Comparison of ENCODE assay signal across 8 mouse cellular contexts in the genomic region with DNA sequence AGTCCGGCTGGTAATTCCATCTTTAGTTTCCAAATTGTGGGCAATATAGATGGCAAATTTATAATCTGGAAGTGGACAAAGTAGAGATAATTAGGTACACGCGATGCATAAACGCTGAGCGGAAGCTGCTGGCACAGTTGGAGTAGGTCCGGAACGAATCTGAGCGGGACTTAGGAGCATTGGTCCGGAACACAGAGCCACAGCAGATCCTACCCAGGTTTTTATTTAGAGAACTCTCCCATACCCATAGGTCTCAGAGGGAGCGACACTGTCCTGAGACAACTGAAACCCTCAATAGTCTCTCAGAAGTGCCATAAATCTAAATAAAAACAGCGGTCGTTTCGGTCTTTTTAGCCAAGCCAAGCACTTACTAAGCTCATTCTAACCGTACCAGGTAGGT. TPM values are rescaled to one million over a fixed set of nuclear protein-coding genes. Genes with fewer than 3 reads are reported as not detected.
DNase-seq lines count a peak whose midpoint lies in the region; ATAC-seq and TF ChIP-seq lines count a peak whose summit lies in the region.

No protein-coding gene starts in this region.

- no peaks in the 10 kb centered on the region; the same call in 1 of the 2 replicates for H3K27me3 ChIP-seq in heart, embryonic 12.5 days (replicated peaks)
- no peaks in the 10 kb centered on the region for H3K27me3 ChIP-seq in ES-Bruce4 (ENCODE audit: control insufficient read depth, insufficient read depth, low read length, poor library complexity, severe bottlenecking)
- no peaks in the 10 kb centered on the region for H3K27me3 ChIP-seq in hindbrain, embryonic 15.5 days
- no peaks in the 10 kb centered on the region for H3K27me3 ChIP-seq in liver, embryonic 16.5 days (ENCODE audit: control insufficient read depth, insufficient read depth, low read depth, low read length)
- H3K27me3 ChIP-seq in neural tube, embryonic 15.5 days (replicated peaks): no peaks in the 10 kb centered on the region

- peak; percentile 31 for ATAC-seq in heart, embryonic 12.5 days (ENCODE audit: insufficient number of reproducible peaks, low FRiP score)
- ATAC-seq in hindbrain, embryonic 15.5 days (ENCODE audit: low FRiP score, low read depth): peak; percentile 70
- peak; percentile 15; the same call in 1 of the 2 replicates for ATAC-seq in liver, embryonic 16.5 days (ENCODE audit: low read depth)
- ATAC-seq in neural tube, embryonic 15.5 days (ENCODE audit: low FRiP score): peak; percentile 86

- peak overlapping the region; percentile 53 for H3K9ac ChIP-seq in heart, embryonic 12.5 days
- H3K9ac ChIP-seq in ES-Bruce4 (ENCODE audit: low read depth, poor library complexity, severe bottlenecking): peak overlapping the region; percentile 91
- peak overlapping the region; percentile 67 for H3K9ac ChIP-seq in hindbrain, embryonic 15.5 days
- H3K9ac ChIP-seq in liver, embryonic 16.5 days (ENCODE audit: low read depth, low read length): peak overlapping the region; percentile 73
- peak overlapping the region; percentile 82 for H3K9ac ChIP-seq in neural tube, embryonic 15.5 days (replicated peaks)

- no peaks in the 10 kb centered on the region for H3K9me3 ChIP-seq in heart, embryonic 12.5 days (replicated peaks)
- H3K9me3 ChIP-seq in ES-Bruce4 (replicated peaks; ENCODE audit: control insufficient read depth, insufficient read depth, low read length, poor library complexity, severe bottlenecking): no peaks in the 10 kb centered on the region
- H3K9me3 ChIP-seq in hindbrain, embryonic 15.5 days: no peaks in the 10 kb centered on the region
- H3K9me3 ChIP-seq in liver, embryonic 16.5 days (replicated peaks; ENCODE audit: control insufficient read depth, low read length): no peaks in the 10 kb centered on the region
- H3K9me3 ChIP-seq in neural tube, embryonic 15.5 days (replicated peaks): no peaks in the 10 kb centered on the region

- peaks cover 20% of the 10 kb centered on the region for H3K36me3 ChIP-seq in heart, embryonic 12.5 days
- no peaks in the 10 kb centered on the region; the same call in 1 of the 2 replicates for H3K36me3 ChIP-seq in ES-Bruce4 (ENCODE audit: control insufficient read depth, insufficient read depth, low read length, poor library complexity, severe bottlenecking)
- H3K36me3 ChIP-seq in hindbrain, embryonic 15.5 days: 0 out of 2 replicates have a peak, but pooled peaks cover 5% of the 10 kb centered on the region
- no peaks in the 10 kb centered on the region; the same call in 1 of the 2 replicates for H3K36me3 ChIP-seq in liver, embryonic 16.5 days (ENCODE audit: control insufficient read depth, insufficient read depth)
- H3K36me3 ChIP-seq in neural tube, embryonic 15.5 days: peaks cover 11% of the 10 kb centered on the region

- no peak for TF ChIP-seq CTCF in ES-Bruce4 (IDR thresholded peaks at IDR 0.05; ENCODE audit: low read depth, low read length)

- peak overlapping the region; percentile 80 for H3K4me3 ChIP-seq in heart, embryonic 12.5 days
- H3K4me3 ChIP-seq in ES-Bruce4 (ENCODE audit: low read depth, low read length): peak overlapping the region; percentile 97
- H3K4me3 ChIP-seq in hindbrain, embryonic 15.5 days: peak overlapping the region; percentile 64
- H3K4me3 ChIP-seq in liver, embryonic 16.5 days (ENCODE audit: low read depth, low read length): peak overlapping the region; percentile 94
- H3K4me3 ChIP-seq in neural tube, embryonic 15.5 days (replicated peaks): peak overlapping the region; percentile 96

- no peak for TF ChIP-seq EP300 in ES-Bruce4 (IDR thresholded peaks at IDR 0.05; ENCODE audit: insufficient read depth, low read depth, low read length)

- DNase-seq in heart, postnatal 10 days: no peak
- peak; percentile 68 for DNase-seq in embryo, embryonic 10.5 days (ENCODE audit: low spot score)
- DNase-seq in adipocyte (ENCODE audit: low spot score): no peak

- peak overlapping the region; percentile 75 for H3K4me2 ChIP-seq in heart, embryonic 12.5 days
- peak overlapping the region; percentile 65 for H3K4me2 ChIP-seq in hindbrain, embryonic 15.5 days
- H3K4me2 ChIP-seq in liver, embryonic 16.5 days (ENCODE audit: low read depth, low read length): peak overlapping the region; percentile 88
- H3K4me2 ChIP-seq in neural tube, embryonic 15.5 days: peak overlapping the region; percentile 73

- intact Hi-C loops in heart, postnatal 10 days (cut with DNase I): no loop called here

- WGBS in heart, embryonic 12.5 days: 17% methylated on average over 14 of the region's 14 CpGs
- whole genome bisulfite sequencing in hindbrain, embryonic 15.5 days: 10% methylated on average over 14 of the region's 14 CpGs
- 12% methylated on average over 14 of the region's 14 CpGs for WGBS in liver, embryonic 16.5 days (ENCODE audit: insufficient replicate concordance)
- WGBS in neural tube, embryonic 15.5 days: 8% methylated on average over 14 of the region's 14 CpGs

- TF ChIP-seq POLR2A in ES-Bruce4 (IDR thresholded peaks at IDR 0.05; ENCODE audit: insufficient read depth, low read length): no peak

- peaks cover 20% of the 10 kb centered on the region for H3K4me1 ChIP-seq in heart, embryonic 12.5 days (replicated peaks)
- no peaks in the 10 kb centered on the region for H3K4me1 ChIP-seq in ES-Bruce4 (ENCODE audit: control insufficient read depth, insufficient read depth, low read length)
- H3K4me1 ChIP-seq in hindbrain, embryonic 15.5 days (replicated peaks): peaks cover 37% of the 10 kb centered on the region
- peaks cover 15% of the 10 kb centered on the region for H3K4me1 ChIP-seq in liver, embryonic 16.5 days (ENCODE audit: control insufficient read depth, low read depth, low read length)
- peaks cover 41% of the 10 kb centered on the region for H3K4me1 ChIP-seq in neural tube, embryonic 15.5 days

- H3K27ac ChIP-seq in heart, embryonic 12.5 days (ENCODE audit: poor library complexity, severe bottlenecking): peak overlapping the region; percentile 18; the same call in 1 of the 2 replicates
- H3K27ac ChIP-seq in ES-Bruce4 (ENCODE audit: insufficient read depth, low read length): peak overlapping the region; percentile 95
- H3K27ac ChIP-seq in hindbrain, embryonic 15.5 days (replicated peaks): peak overlapping the region; percentile 80
- peak overlapping the region; percentile 89 for H3K27ac ChIP-seq in liver, embryonic 16.5 days (ENCODE audit: low read length)
- H3K27ac ChIP-seq in neural tube, embryonic 15.5 days (replicated peaks): peak overlapping the region; percentile 87

RNA-seq across cellular contexts. Expression of gene Zbtb24, which starts 0.5 kb away (rescaled TPM):
- 13.3 and 13.5 TPM in 2 replicates for polyA plus RNA-seq in heart, embryonic 12.5 days (2016; fragmentation: Nextera tagmentation; extraction: Ambion mirVana)
- 10 to 100 TPM in 1 of 2 experiments, 1 to 10 TPM in 1; 9.7 to 12.3 TPM for total RNA-seq in heart, postnatal 10 days (2021)
- 13.5 and 13.7 TPM in 2 replicates for polyA plus RNA-seq in ES-Bruce4 (2011; ENCODE audit: insufficient read depth, insufficient read length, low read depth, missing spikeins)
- 18.3 and 19.5 TPM in 2 replicates for polyA plus RNA-seq in hindbrain, embryonic 15.5 days (2015; fragmentation: Nextera tagmentation; extraction: Ambion mirVana)
- polyA plus RNA-seq in liver, embryonic 16.5 days (2015; fragmentation: Nextera tagmentation; extraction: Ambion mirVana): 4.6 and 4.7 TPM in 2 replicates
- 17.7 and 17.9 TPM in 2 replicates for polyA plus RNA-seq in neural tube, embryonic 15.5 days (2015; fragmentation: Nextera tagmentation; extraction: Ambion mirVana)

RNA-seq across cellular contexts. Expression of gene Mical1, which starts 26.4 kb away (rescaled TPM):
- polyA plus RNA-seq in heart, embryonic 12.5 days (2016; fragmentation: Nextera tagmentation; extraction: Ambion mirVana): 38.9 and 45.3 TPM in 2 replicates
- total RNA-seq in heart, postnatal 10 days (2021): 10 to 100 TPM; 34.3 to 39.2 TPM
- polyA plus RNA-seq in ES-Bruce4 (2011; ENCODE audit: insufficient read depth, insufficient read length, low read depth, missing spikeins): 11.7 and 11.9 TPM in 2 replicates
- 24.6 and 29.1 TPM in 2 replicates for polyA plus RNA-seq in hindbrain, embryonic 15.5 days (2015; fragmentation: Nextera tagmentation; extraction: Ambion mirVana)
- 5.3 and 5.4 TPM in 2 replicates for polyA plus RNA-seq in liver, embryonic 16.5 days (2015; fragmentation: Nextera tagmentation; extraction: Ambion mirVana)
- polyA plus RNA-seq in neural tube, embryonic 15.5 days (2015; fragmentation: Nextera tagmentation; extraction: Ambion mirVana): 22.7 and 29.6 TPM in 2 replicates

RNA-seq across cellular contexts. Expression of gene Smpd2, which starts 40.5 kb away (rescaled TPM):
- 42.7 and 45.6 TPM in 2 replicates for polyA plus RNA-seq in heart, embryonic 12.5 days (2016; fragmentation: Nextera tagmentation; extraction: Ambion mirVana)
- 10 to 100 TPM; 48.2 to 57.7 TPM for total RNA-seq in heart, postnatal 10 days (2021)
- polyA plus RNA-seq in ES-Bruce4 (2011; ENCODE audit: insufficient read depth, insufficient read length, low read depth, missing spikeins): 8.5 and 10.4 TPM in 2 replicates
- 45.6 and 48.3 TPM in 2 replicates for polyA plus RNA-seq in hindbrain, embryonic 15.5 days (2015; fragmentation: Nextera tagmentation; extraction: Ambion mirVana)
- 13.5 and 14.6 TPM in 2 replicates for polyA plus RNA-seq in liver, embryonic 16.5 days (2015; fragmentation: Nextera tagmentation; extraction: Ambion mirVana)
- 37.6 and 42.4 TPM in 2 replicates for polyA plus RNA-seq in neural tube, embryonic 15.5 days (2015; fragmentation: Nextera tagmentation; extraction: Ambion mirVana)

RNA-seq across cellular contexts. Expression of gene Ppil6, which starts 40.6 kb away (rescaled TPM):
- 1.1 TPM in 2 replicates for polyA plus RNA-seq in heart, embryonic 12.5 days (2016; fragmentation: Nextera tagmentation; extraction: Ambion mirVana)
- total RNA-seq in heart, postnatal 10 days (2021): 1 to 10 TPM; 2.8 to 3.4 TPM
- 3.8 and 4.6 TPM in 2 replicates for polyA plus RNA-seq in ES-Bruce4 (2011; ENCODE audit: insufficient read depth, insufficient read length, low read depth, missing spikeins)
- polyA plus RNA-seq in hindbrain, embryonic 15.5 days (2015; fragmentation: Nextera tagmentation; extraction: Ambion mirVana): 3.7 and 4.5 TPM in 2 replicates
- not detected in 2 replicates for polyA plus RNA-seq in liver, embryonic 16.5 days (2015; fragmentation: Nextera tagmentation; extraction: Ambion mirVana)
- polyA plus RNA-seq in neural tube, embryonic 15.5 days (2015; fragmentation: Nextera tagmentation; extraction: Ambion mirVana): 4.2 and 4.6 TPM in 2 replicates

Comparison
In these comparisons a context has a peak if more than half of its experiments do, and no peak if none do; other contexts are left out.
1. ATAC-seq: peak in every context shown above with its lines; median percentile 86 in neural tube, embryonic 15.5 days; 70 in hindbrain, embryonic 15.5 days; 31 in heart, embryonic 12.5 days; 15 in liver, embryonic 16.5 days.
2. H3K27ac ChIP-seq: peak in every context shown above with its lines; median percentile 95 in ES-Bruce4; 89 in liver, embryonic 16.5 days; 87 in neural tube, embryonic 15.5 days; 80 in hindbrain, embryonic 15.5 days; 18 in heart, embryonic 12.5 days.